Mouse (Mus musculus) Patski (cell line): ENCODE data around the gene Chtop. TPM values are rescaled to one million over a fixed set of nuclear protein-coding genes. Genes with fewer than 3 reads are reported as not detected.

Experiments
- ATAC-seq: fragments of 100-300 bp; one replicate; pipeline ENCODE4 v1.8.0; 2021
- CTCF ChIA-PET: fragments of 350-600 bp; sonication (Branson Sonifier 250); formaldehyde crosslinking; loops from one replicate; lab custom pipeline; 2022; ENCODE audit warnings: inconsistent platforms; lab: Charles Lee
- POLR2A ChIA-PET: fragments of 350-600 bp; sonication (Branson Sonifier 250); formaldehyde crosslinking; loops from one replicate; lab custom pipeline; 2022; ENCODE audit warnings: antibody characterized with exemption, inconsistent platforms; lab: Charles Lee
- DNase-seq: peaks from one replicate; pipeline ENCODE4 v3.0.0-alpha.2; 2011; ENCODE audit warnings: low read depth, low spot score
- H3K27me3 ChIP-seq: fragments of 371-371 bp; one replicate; pipeline ENCODE4 v1.5.1; 2021
- CTCF ChIP-seq: fragments of 100-300 bp; IDR thresholded peaks from one replicate; pipeline ENCODE4 v1.5.1; 2021
- in situ Hi-C: fragments of 300-500 bp; cut with MboI; formaldehyde crosslinking; loops from 3 replicates; pipeline ENCODE4 v1.11.1; 2018; ENCODE audit warnings: low pct_unique_long_range_greater_than_20kb, mixed read lengths
- polyA plus RNA-seq: library from polyadenylated mRNA; unstranded; gene quantifications from one replicate; pipeline ENCODE4 v1.2.3, GENCODE M21; 2021

Gene Chtop
- polyA plus RNA-seq, 1 experiment from 2014 or later = 145 TPM

- in situ Hi-C loops = loop anchor here (10.0 kb wide), 1 partner anchor 195 kb away; the partner anchor contains the start of gene Dennd4b
- TF ChIP-seq CTCF = no peak
- ATAC-seq (no peak), DNase-seq (no peak)
- H3K27me3 ChIP-seq = peaks cover 4% of the 10 kb centered on the region
- CTCF ChIA-PET = interaction anchor here (1.3 to 3.5 kb wide), 3 partner anchors 9 to 48 kb away, joined by 4 to 15 read pairs (median 7); no protein-coding TSS in a partner anchor
- POLR2A ChIA-PET = interaction anchor here (1.1 to 1.4 kb wide), 2 partner anchors 26 to 33 kb away, joined by 3 read pairs; partner anchors contain the start of gene Ints3
Observed at GRCm38 (mm10) chr3:90459727-90460126, 49.6 kb downstream of the Chtop start.

GRCm38 (mm10) chr3:90454931-90455330 is 54.4 kb downstream of the Chtop start:
- POLR2A ChIA-PET = interaction anchor here (1.5 kb wide), 1 partner anchor 21 kb away, joined by 4 read pairs; the partner anchor contains the start of gene Ints3
- TF ChIP-seq CTCF = no peak
- no peak for ATAC-seq
- DNase-seq = no peak
- in situ Hi-C loops = no loop called here
- no peaks in the 10 kb centered on the region for H3K27me3 ChIP-seq
- CTCF ChIA-PET = interaction anchor here (1.0 to 4.0 kb wide), 4 partner anchors 10 to 41 kb away, joined by 3 to 16 read pairs (median 4); no protein-coding TSS in a partner anchor

- in situ Hi-C loops = no loop called here
- ChIA-PET CTCF (interaction anchor here (0.9 to 1.3 kb wide), 2 partner anchors 13 to 14 kb away, joined by 3 to 4 read pairs; no protein-coding TSS in a partner anchor), POLR2A (interaction anchor here (1.0 kb wide), 1 partner anchor 15 kb away, joined by 3 read pairs; no protein-coding TSS in a partner anchor)
- ATAC-seq (no peak), DNase-seq (no peak)
- TF ChIP-seq CTCF = no peak
- no peaks in the 10 kb centered on the region for H3K27me3 ChIP-seq
Observed at GRCm38 (mm10) chr3:90451396-90452095, 57.8 kb downstream of the Chtop start.

GRCm38 (mm10) chr3:90450874-90451273 is 58.4 kb downstream of the Chtop start:
- ATAC-seq (no peak), DNase-seq (no peak)
- no peaks in the 10 kb centered on the region for H3K27me3 ChIP-seq
- TF ChIP-seq CTCF = no peak
- ChIA-PET POLR2A (no interaction called here), CTCF (interaction anchor here (1.3 kb wide), 1 partner anchor 14 kb away, joined by 3 read pairs; no protein-coding TSS in a partner anchor)
- in situ Hi-C loops = no loop called here

Other genes starting within 250 kb of the Chtop start
- 14.1 TPM for gene Dennd4b, start 244.3 kb downstream of the Chtop start, polyA plus RNA-seq
- gene Gatad2b, start 216.3 kb downstream of the Chtop start, polyA plus RNA-seq = 40.8 TPM
- gene Slc27a3, start 119.6 kb downstream of the Chtop start, polyA plus RNA-seq = 2.9 TPM
- gene Ints3, start 75.9 kb downstream of the Chtop start, polyA plus RNA-seq = 77.8 TPM
- gene Npr1, start 43.6 kb downstream of the Chtop start, polyA plus RNA-seq = 5.3 TPM
- 129 TPM for gene Ilf2, start 33.4 kb downstream of the Chtop start, polyA plus RNA-seq
- 104 TPM for gene Snapin, start 18.5 kb downstream of the Chtop start, polyA plus RNA-seq
- 190 TPM for gene S100a1, start 4.9 kb upstream of the Chtop start, polyA plus RNA-seq
- 54.3 TPM for gene S100a13, start 4.9 kb upstream of the Chtop start, polyA plus RNA-seq
- 0.19 TPM for gene S100a14, start 17.4 kb upstream of the Chtop start, polyA plus RNA-seq
- 164 TPM for gene S100a16, start 27.8 kb upstream of the Chtop start, polyA plus RNA-seq
- 7.0 TPM for gene S100a3, start 51.1 kb upstream of the Chtop start, polyA plus RNA-seq
- gene S100a2, start 80.7 kb upstream of the Chtop start, polyA plus RNA-seq = not detected
- gene Gm42674, start 92.4 kb upstream of the Chtop start, polyA plus RNA-seq = not detected
- gene S100a4, start 94.3 kb upstream of the Chtop start, polyA plus RNA-seq = 44.0 TPM
- not detected for gene S100a5, start 99.0 kb upstream of the Chtop start, polyA plus RNA-seq
- gene S100a6, start 103.4 kb upstream of the Chtop start, polyA plus RNA-seq = 10,815 TPM
- gene S100a7a, start 144.5 kb upstream of the Chtop start, polyA plus RNA-seq = 4.9 TPM
- not detected for gene S100a8, start 159.5 kb upstream of the Chtop start, polyA plus RNA-seq
- not detected for gene S100a9, start 186.2 kb upstream of the Chtop start, polyA plus RNA-seq
- gene Pglyrp4, start 217.4 kb upstream of the Chtop start, polyA plus RNA-seq = 0.04 TPM